Mouse (Mus musculus) hindbrain, embryonic 13.5 days (tissue): ENCODE results near the gene Irgq. TPM values are rescaled to one million over a fixed set of nuclear protein-coding genes. Genes with fewer than 3 reads are reported as not detected.

Experiments
- ATAC-seq: fragments of 200-750 bp; cut with Nextera tagmentation; 2 replicates; pipeline ENCODE4 v1.8.0; 2017; ENCODE audit warnings: moderate TSS enrichment; ENCODE audit not compliant: low FRiP score
- H3K27ac ChIP-seq: fragments of 300-500 bp; sonication (generic); 2 replicates; pipeline ENCODE4 v1.5.1; 2015; ENCODE audit warnings: inconsistent platforms, mild to moderate bottlenecking, moderate library complexity
- H3K27me3 ChIP-seq: fragments of 300-500 bp; sonication (generic); 2 replicates; pipeline ENCODE4 v1.6.1; 2015; ENCODE audit warnings: mild to moderate bottlenecking, inconsistent platforms
- H3K36me3 ChIP-seq: fragments of 300-500 bp; sonication (generic); 2 replicates; pipeline ENCODE4 v1.6.1; 2015; ENCODE audit warnings: mild to moderate bottlenecking, inconsistent platforms
- H3K4me1 ChIP-seq: fragments of 300-500 bp; sonication (generic); replicated peaks from 2 replicates; pipeline ENCODE4 v1.6.1; 2015; ENCODE audit warnings: inconsistent platforms
- H3K4me2 ChIP-seq: fragments of 300-500 bp; sonication (generic); 2 replicates; pipeline ENCODE4 v1.6.1; 2015; ENCODE audit warnings: inconsistent platforms, mild to moderate bottlenecking, moderate library complexity
- H3K4me3 ChIP-seq: fragments of 300-500 bp; sonication (generic); 2 replicates; pipeline ENCODE4 v1.5.1; 2015; ENCODE audit warnings: mild to moderate bottlenecking, inconsistent platforms
- H3K9ac ChIP-seq: fragments of 300-500 bp; sonication (generic); 2 replicates; pipeline ENCODE4 v1.6.1; 2015; ENCODE audit warnings: mild to moderate bottlenecking, inconsistent platforms
- H3K9me3 ChIP-seq: fragments of 300-500 bp; sonication (generic); 2 replicates; pipeline ENCODE4 v1.6.1; 2016; ENCODE audit warnings: inconsistent platforms
- WGBS: fragments of 180-500 bp; shearing (Covaris S2); methylation state at CpG from one replicate; pipeline ENCODE4 v1.1.7; 2015; 5-methylcytosine and 5-hydroxymethylcytosine counted together
- polyA plus RNA-seq: library from polyadenylated mRNA; unstranded; fragments of >200 nt; fragmentation: Nextera tagmentation; extraction: Ambion mirVana; gene quantifications from 2 replicates; pipeline ENCODE4 v1.2.1, GENCODE M21; 2015

Gene Irgq
- polyA plus RNA-seq, 1 experiment from 2014 or later: 21.1 TPM

DNA sequence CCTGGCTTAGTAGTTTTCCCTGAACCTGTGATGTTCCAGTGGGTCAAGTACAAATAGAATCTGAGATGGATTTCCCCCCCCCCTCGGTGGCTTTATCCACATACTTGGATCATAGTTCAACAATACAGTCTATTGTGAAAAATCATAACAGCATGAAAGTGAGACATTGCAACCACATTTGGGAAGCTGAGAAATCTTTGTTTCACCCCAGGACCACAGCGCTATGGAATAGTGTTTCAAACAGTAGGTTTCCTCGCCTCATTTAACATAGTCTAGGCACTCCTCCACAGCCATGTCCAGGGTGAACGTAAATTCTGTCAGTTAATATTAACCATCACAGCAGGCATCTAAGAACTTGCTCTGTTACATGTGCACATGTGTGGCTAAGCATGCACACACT, 6.6 kb downstream of the Irgq start:
- no peaks in the 10 kb centered on the region for H3K9me3 ChIP-seq

DNA sequence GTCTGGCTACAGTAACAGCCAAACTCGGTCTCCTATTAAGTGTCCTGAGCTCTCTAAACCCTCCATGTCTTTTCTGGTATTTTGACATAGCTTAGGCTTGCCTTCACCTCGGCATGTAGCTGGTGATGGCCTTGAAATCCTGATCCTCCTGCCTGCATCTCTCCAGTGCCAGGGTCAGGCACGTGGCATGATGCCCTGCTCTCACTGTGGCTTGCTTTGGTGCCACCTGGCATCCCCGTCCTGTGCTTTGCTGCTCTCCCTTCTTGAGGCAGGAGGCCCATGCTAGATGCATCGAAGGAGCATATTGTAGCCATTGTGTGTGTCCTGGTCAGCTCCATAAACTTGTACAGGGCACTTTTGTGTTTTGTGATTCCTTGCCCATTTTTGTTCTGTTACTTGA, 7.1 kb downstream of the Irgq start:
- WGBS: 79% methylated on average over 5 of the region's 5 CpGs
- Histone ChIP-seq H3K4me3 (no peak overlapping the region), H3K27ac (no peak overlapping the region; the same call in 1 of the 2 replicates), H3K4me2 (no peak overlapping the region), H3K27me3 (peaks cover 12% of the 10 kb centered on the region; the same call in 1 of the 2 replicates), H3K9me3 (no peaks in the 10 kb centered on the region), H3K9ac (peak overlapping the region; percentile 40; the same call in 1 of the 2 replicates), H3K4me1 (peaks cover 29% of the 10 kb centered on the region), H3K36me3 (peaks cover 45% of the 10 kb centered on the region)
- ATAC-seq: no peak

More for the DNA sequence above, 6.6 kb downstream of the Irgq start:
- no peak overlapping the region for H3K4me2 ChIP-seq
- H3K9ac ChIP-seq: no peak overlapping the region
- peaks cover 49% of the 10 kb centered on the region for H3K36me3 ChIP-seq
- H3K4me1 ChIP-seq: peaks cover 35% of the 10 kb centered on the region
- 71% methylated on average over 4 of the region's 4 CpGs for WGBS
- no peak for ATAC-seq
- no peak overlapping the region for H3K27ac ChIP-seq
- H3K27me3 ChIP-seq: peaks cover 12% of the 10 kb centered on the region; the same call in 1 of the 2 replicates
- no peak overlapping the region for H3K4me3 ChIP-seq

DNA sequence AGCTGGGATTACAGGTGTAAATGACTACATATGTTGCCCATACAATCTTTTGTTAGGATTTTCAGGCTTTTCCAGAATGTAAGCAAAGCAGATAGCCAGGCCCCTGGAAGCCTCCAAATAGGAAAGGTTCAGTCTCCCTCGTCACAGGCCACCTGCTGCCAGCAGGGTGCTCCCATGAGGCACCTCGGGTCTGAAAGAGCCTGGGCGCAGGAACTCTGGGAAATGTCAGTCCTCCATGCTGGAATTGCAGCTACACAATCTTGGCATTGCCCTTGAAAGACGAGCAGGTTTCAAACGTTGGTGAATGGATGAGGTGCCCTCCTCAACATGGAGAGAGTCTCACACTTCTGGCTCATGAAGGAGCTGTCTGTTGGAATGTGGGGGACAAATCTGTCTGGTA, 7.7 kb downstream of the Irgq start:
- Histone ChIP-seq H3K36me3 (peaks cover 42% of the 10 kb centered on the region), H3K27me3 (peaks cover 10% of the 10 kb centered on the region; the same call in 1 of the 2 replicates), H3K9ac (no peak overlapping the region), H3K4me2 (no peak overlapping the region), H3K27ac (no peak overlapping the region), H3K4me1 (peaks cover 25% of the 10 kb centered on the region), H3K9me3 (no peaks in the 10 kb centered on the region), H3K4me3 (no peak overlapping the region)
- 49% methylated on average over 5 of the region's 5 CpGs for WGBS
- no peak for ATAC-seq

DNA sequence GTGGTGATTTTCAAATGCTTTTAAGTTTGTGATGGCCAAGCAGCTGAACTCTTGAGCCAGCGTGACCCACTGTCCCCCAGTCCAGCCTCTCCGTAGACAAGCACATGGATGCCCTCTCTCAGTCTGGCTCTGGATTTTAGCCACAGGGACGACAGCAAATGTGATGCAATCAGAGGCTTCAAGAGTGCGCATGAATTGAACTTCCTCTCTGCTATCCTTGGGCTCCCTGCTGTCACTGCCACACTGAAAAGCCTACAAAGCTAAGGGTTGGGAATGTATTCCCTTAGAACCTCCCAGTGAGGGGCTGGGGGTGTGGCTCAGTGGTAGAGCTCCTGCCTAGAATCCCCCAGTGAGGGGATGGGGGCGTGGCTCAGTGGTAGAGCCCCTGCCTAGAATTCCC, 8.2 kb downstream of the Irgq start:
- 83% methylated on average over 5 of the region's 5 CpGs for WGBS
- Histone ChIP-seq H3K27ac (no peak overlapping the region), H3K36me3 (peaks cover 36% of the 10 kb centered on the region), H3K9ac (no peak overlapping the region), H3K9me3 (no peaks in the 10 kb centered on the region), H3K4me3 (no peak overlapping the region), H3K4me1 (peaks cover 20% of the 10 kb centered on the region), H3K27me3 (0 out of 2 replicates have a peak, but pooled peaks cover 4% of the 10 kb centered on the region), H3K4me2 (no peak overlapping the region)
- 0 out of 2 replicates have a peak, but pooled peaks have one; percentile 10 for ATAC-seq

DNA sequence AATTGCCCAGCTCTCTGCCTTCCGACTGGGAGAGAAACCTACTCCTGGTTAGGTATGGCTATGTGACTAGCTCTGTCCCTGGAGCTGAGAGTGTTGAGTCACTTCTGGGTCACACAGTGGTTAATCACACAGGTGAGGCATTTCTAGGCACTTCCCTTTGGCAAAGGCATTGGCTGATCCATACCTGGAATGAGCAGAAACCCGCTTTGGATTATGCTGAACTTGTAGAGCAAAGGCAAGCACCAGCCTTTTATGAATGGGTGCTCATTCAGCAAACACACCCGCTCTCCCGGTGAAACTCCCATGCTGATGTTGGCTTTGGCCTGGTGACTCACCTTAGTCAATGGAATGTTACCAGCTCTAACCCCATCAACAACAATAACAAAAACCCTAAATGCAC, 9.2 kb downstream of the Irgq start:
- Histone ChIP-seq H3K4me1 (peaks cover 10% of the 10 kb centered on the region), H3K9ac (no peak overlapping the region), H3K27ac (no peak overlapping the region), H3K9me3 (no peaks in the 10 kb centered on the region), H3K4me2 (no peak overlapping the region), H3K36me3 (peaks cover 26% of the 10 kb centered on the region), H3K4me3 (no peak overlapping the region), H3K27me3 (no peaks in the 10 kb centered on the region)
- no peak for ATAC-seq
- WGBS: 95% methylated on average over 4 of the region's 4 CpGs

DNA sequence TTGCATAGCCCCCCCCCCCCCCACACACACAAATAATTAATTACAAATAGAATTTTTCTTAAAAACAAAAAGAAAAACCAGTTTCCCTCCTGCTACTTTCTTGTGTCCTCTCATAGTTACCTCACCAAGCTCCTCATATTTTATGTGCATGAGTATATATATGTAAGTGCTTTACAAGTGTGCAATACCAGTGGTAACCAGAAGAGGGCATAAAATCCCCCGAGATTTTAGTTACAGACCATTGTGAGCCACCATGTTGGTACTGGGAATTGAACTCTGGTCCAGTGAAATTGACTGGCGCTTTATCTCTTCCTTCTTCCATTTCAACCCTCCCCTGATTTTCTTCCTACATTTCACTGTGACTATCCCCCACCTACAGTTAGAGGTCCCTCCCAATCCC, 14.0 kb downstream of the Irgq start:
- Histone ChIP-seq H3K9ac (no peak overlapping the region), H3K4me1 (peaks cover 19% of the 10 kb centered on the region), H3K27me3 (no peaks in the 10 kb centered on the region), H3K4me3 (no peak overlapping the region), H3K9me3 (no peaks in the 10 kb centered on the region), H3K36me3 (peaks cover 9% of the 10 kb centered on the region), H3K4me2 (no peak overlapping the region), H3K27ac (no peak overlapping the region)
- ATAC-seq: no peak
- WGBS: 92% methylated on average over 2 of the region's 2 CpGs

DNA sequence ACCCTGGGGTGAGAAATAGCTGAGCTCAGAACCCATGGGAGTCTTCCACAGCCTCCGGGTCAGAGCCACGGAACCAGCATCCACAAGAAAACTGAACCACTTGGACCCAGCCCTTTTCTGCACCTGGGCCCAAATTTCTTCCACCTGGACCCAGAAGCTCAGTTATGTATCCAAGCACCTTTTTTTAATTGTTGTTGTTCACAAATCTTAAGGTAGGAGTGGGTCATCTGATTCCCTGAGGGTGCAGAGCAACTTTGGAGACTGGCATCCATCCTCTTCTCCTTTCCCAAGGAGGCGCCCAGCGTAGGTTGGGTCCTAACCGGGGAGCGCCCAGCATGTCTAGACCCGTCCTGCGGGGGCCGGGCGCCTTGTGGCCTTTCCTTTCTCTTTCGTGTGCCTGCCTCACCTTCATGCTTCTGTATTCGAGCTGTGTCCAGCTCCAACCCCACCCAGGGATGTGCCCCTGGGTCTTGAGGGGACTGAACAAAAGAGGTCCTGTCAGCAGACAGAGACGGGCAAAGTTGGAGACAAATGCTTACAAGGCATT, 15.7 kb downstream of the Irgq start, which contains the start of the genes Pinlyp and Xrcc1:
TSS of gene Pinlyp (minus strand) at position 51 of the 547 bp plus-strand sequence.
TSS of gene Xrcc1 (plus strand) at position 222 of the 547 bp plus-strand sequence.
- peak; percentile 19 for ATAC-seq
- Histone ChIP-seq H3K27ac (peak within 1 kb of the TSS; percentile 75), H3K4me2 (peak within 1 kb of the TSS; percentile 74), H3K4me3 (peak within 1 kb of the TSS; percentile 74), H3K27me3 (no peaks in the 10 kb centered on the region), H3K36me3 (peaks cover 19% of the 10 kb centered on the region), H3K4me1 (peaks cover 19% of the 10 kb centered on the region), H3K9ac (peak within 1 kb of the TSS; percentile 84), H3K9me3 (no peaks in the 10 kb centered on the region)
- WGBS: 43% methylated on average over 13 of the region's 13 CpGs

DNA sequence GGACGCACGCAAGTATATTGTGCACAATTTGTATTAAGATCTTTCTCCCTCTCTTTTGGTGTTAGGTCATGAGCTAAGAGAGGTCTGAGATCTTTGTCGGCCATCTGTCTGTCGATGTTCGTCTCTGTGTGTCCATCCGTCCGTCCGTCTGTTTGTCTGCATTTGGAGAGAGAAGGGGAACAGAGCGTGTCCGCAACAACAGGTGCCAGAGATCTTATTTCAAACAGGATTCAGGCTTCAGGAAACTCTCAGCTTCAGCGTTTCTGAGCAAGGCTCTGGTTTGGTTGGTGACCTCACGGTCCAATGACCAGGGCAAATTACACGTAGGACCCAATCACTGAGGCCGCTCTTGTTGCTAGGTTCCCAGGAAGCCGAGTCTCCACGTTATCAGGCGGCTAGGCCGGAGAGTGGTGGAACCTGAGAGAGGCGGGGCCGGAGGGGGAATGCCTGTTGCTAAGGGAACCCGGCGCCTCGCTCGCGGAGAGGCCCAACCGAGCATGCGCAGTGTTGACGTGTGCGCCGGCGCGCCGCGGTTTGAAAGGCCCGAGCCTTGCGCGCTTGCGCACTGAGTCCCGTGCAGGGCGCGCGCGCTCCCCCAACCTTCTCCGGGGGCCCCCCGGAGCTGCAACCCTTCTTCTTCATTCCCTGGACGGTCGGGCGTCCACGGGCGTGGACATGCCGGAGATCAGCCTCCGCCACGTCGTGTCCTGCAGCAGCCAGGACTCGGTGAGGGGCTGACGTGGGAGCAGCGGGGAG, 16.3 kb downstream of the Irgq start:
- ATAC-seq: peak; percentile 97
- WGBS: under 1% methylated on average over 57 of the region's 57 CpGs

DNA sequence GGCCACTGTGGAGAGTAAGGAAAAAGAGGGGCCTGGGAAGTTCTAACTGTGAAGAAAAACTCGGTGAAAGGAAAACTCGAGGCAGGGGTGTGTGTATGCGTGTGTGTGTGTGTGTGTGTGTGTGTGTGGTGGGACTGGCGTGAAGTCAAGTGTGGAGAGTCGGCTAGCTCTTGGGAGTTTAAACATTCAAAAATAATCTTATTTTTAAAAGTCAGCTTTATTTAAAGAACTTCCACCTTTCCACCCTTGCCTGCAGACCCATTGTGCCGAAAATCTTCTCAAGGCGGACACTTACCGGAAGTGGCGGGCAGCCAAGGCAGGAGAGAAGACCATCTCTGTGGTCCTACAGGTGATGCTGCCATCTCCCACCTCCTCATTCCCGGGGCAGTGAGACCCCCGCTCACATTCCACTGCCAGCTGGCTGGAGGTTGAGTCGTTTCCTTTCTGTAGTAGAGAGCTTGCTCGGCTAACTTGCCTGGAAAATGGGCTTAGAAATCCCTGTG, 17.1 kb downstream of the Irgq start:
- ATAC-seq: peak; percentile 22; the same call in 1 of the 2 replicates
- peaks cover 27% of the 10 kb centered on the region for H3K36me3 ChIP-seq
- H3K9me3 ChIP-seq: no peaks in the 10 kb centered on the region
- 35% methylated on average over 13 of the region's 13 CpGs for WGBS
- peak overlapping the region; percentile 74 for H3K4me3 ChIP-seq
- peak overlapping the region; percentile 75; the same call in 1 of the 2 replicates for H3K27ac ChIP-seq
- peak overlapping the region; percentile 84 for H3K9ac ChIP-seq
- peaks cover 19% of the 10 kb centered on the region for H3K4me1 ChIP-seq
- H3K27me3 ChIP-seq: no peaks in the 10 kb centered on the region
- peak overlapping the region; percentile 74 for H3K4me2 ChIP-seq

More for the DNA sequence above, 16.3 kb downstream of the Irgq start:
- Histone ChIP-seq H3K4me1 (peaks cover 19% of the 10 kb centered on the region), H3K27ac (peak overlapping the region; percentile 75), H3K27me3 (no peaks in the 10 kb centered on the region), H3K4me3 (peak overlapping the region; percentile 74), H3K4me2 (peak overlapping the region; percentile 74), H3K36me3 (peaks cover 20% of the 10 kb centered on the region), H3K9ac (peak overlapping the region; percentile 84), H3K9me3 (no peaks in the 10 kb centered on the region)

DNA sequence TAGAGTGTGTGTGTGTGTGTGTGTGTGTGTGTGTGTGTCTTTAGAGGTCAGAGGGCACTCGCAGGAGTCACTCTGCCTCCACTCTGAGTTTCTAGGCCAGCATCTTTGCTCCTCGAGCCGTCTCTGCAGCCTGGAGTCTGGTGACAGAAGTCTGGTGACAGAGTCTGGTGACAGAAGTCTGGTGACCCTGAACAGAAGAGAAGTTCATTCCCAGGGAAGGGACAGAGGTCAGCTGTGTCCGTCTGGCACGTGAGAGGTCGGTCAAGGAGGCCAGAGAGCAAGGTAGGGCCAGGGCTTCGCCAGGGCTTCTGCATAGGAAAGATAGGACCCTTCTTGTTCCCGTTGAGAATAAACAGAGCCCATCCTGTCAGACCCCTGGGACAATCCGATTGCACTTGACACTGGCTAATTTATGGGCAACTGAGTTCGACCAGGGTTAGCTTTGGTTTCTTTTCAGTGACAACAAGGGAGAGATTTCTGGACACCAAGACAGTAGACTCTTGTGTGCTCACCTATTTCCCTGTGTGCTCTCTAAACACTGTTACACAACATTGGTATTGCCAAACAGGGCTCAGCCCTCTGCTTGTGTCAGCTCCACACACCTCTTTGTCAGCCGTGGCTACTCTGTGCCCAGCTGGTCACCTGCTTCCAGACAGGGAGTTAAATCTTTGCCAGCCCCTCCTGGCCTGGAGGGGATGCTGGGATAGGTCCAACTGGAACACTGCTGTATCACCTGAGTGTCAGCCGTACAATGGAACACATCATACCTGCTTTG, 21.7 kb downstream of the Irgq start:
- WGBS: 92% methylated on average over 12 of the region's 12 CpGs
- H3K36me3 ChIP-seq: peaks cover 55% of the 10 kb centered on the region
- no peak overlapping the region for H3K4me3 ChIP-seq
- no peak for ATAC-seq
- no peak overlapping the region for H3K27ac ChIP-seq
- H3K9ac ChIP-seq: no peak overlapping the region
- H3K4me2 ChIP-seq: no peak overlapping the region
- H3K27me3 ChIP-seq: no peaks in the 10 kb centered on the region
- H3K4me1 ChIP-seq: peaks cover 11% of the 10 kb centered on the region
- H3K9me3 ChIP-seq: no peaks in the 10 kb centered on the region

DNA sequence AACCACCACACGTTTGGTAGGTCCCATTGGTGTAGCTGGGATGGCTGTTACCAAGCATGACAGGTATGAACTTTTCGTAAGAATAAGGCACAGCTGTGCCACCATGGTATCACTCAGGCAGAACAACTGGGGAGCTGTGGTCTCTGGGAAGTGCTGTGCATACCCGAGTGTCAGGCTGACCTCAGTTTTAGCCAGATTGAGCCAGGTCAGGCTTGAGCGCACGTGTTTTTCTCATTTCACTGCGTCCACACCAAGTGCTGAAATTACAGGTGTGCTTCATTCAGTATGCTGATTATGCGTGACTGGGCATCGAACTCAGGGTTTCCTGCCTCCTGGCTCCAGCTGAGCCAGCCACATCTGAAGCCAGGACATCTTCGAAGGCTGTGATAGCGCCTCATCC, 25.3 kb downstream of the Irgq start:
- H3K4me2 ChIP-seq: no peak overlapping the region
- H3K9ac ChIP-seq: no peak overlapping the region
- H3K4me3 ChIP-seq: no peak overlapping the region
- no peak for ATAC-seq
- no peaks in the 10 kb centered on the region for H3K9me3 ChIP-seq
- no peak overlapping the region for H3K27ac ChIP-seq
- WGBS: 95% methylated on average over 10 of the region's 10 CpGs
- no peaks in the 10 kb centered on the region for H3K4me1 ChIP-seq
- H3K27me3 ChIP-seq: no peaks in the 10 kb centered on the region
- H3K36me3 ChIP-seq: peaks cover 47% of the 10 kb centered on the region

DNA sequence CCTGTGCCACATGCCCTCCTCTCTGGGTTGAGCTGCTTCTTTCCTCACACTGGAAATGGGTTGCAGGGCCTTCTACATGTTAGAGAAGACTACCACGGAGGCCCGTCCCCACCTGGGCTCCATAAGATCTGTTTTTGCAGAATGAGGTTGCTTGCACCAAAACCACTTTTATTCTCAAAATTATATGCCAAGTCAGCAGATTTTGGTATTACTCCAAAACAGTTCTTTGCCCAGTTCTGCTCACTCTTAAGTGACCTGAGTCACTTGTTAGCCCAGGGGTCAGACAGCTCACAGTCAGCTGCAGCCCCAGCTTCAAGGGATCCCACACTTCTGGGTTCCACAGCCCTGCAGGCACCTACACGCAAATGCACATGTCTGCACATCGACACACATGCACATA, 31.0 kb downstream of the Irgq start:
- H3K4me2 ChIP-seq: no peak overlapping the region
- no peak overlapping the region for H3K4me3 ChIP-seq
- H3K9me3 ChIP-seq: no peaks in the 10 kb centered on the region
- H3K36me3 ChIP-seq: peaks cover 44% of the 10 kb centered on the region
- no peaks in the 10 kb centered on the region for H3K27me3 ChIP-seq
- no peak for ATAC-seq
- no peaks in the 10 kb centered on the region for H3K4me1 ChIP-seq
- no peak overlapping the region for H3K9ac ChIP-seq
- WGBS: 94% methylated on average over 4 of the region's 4 CpGs
- H3K27ac ChIP-seq: no peak overlapping the region
